Mouse (Mus musculus) midbrain, embryonic 14.5 days (tissue): ENCODE measurements around the gene Armc6. TPM values are rescaled to one million over a fixed set of nuclear protein-coding genes. Genes with fewer than 3 reads are reported as not detected.

Experiments
- ATAC-seq: fragments of 200-750 bp; cut with Nextera tagmentation; 2 replicates; pipeline ENCODE4 v1.8.0; 2017; ENCODE audit warnings: moderate number of reproducible peaks, moderate library complexity; ENCODE audit not compliant: low FRiP score, low TSS enrichment
- DNase-seq: peaks from one replicate; pipeline ENCODE4 v3.0.0-alpha.2; 2015
- H3K27ac ChIP-seq: fragments of 300-500 bp; sonication (generic); replicated peaks from 2 replicates; pipeline ENCODE4 v1.5.1; 2014; ENCODE audit warnings: mild to moderate bottlenecking, low read depth, low read length, moderate library complexity
- H3K27me3 ChIP-seq: fragments of 300-500 bp; sonication (generic); 2 replicates; pipeline ENCODE4 v1.6.1; 2014; ENCODE audit warnings: low read length, control low read depth, mixed read lengths; ENCODE audit not compliant: control insufficient read depth, insufficient read depth
- H3K36me3 ChIP-seq: fragments of 300-500 bp; sonication (generic); 2 replicates; pipeline ENCODE4 v1.6.1; 2014; ENCODE audit warnings: low read length, control low read depth; ENCODE audit not compliant: control insufficient read depth, insufficient read depth
- H3K4me1 ChIP-seq: fragments of 300-500 bp; sonication (generic); 2 replicates; pipeline ENCODE4 v1.6.1; 2014; ENCODE audit warnings: mild to moderate bottlenecking, antibody characterized with exemption, low read length, control low read depth; ENCODE audit not compliant: control insufficient read depth, insufficient read depth
- H3K4me2 ChIP-seq: fragments of 300-500 bp; sonication (generic); 2 replicates; pipeline ENCODE4 v1.6.1; 2014; ENCODE audit warnings: mild to moderate bottlenecking, low read length, moderate library complexity
- H3K4me3 ChIP-seq: fragments of 300-500 bp; sonication (generic); replicated peaks from 2 replicates; pipeline ENCODE4 v1.5.1; 2014; ENCODE audit warnings: low read depth, low read length
- H3K9ac ChIP-seq: fragments of 300-500 bp; sonication (generic); replicated peaks from 2 replicates; pipeline ENCODE4 v1.6.1; 2014; ENCODE audit warnings: mild to moderate bottlenecking, low read length, moderate library complexity
- H3K9me3 ChIP-seq: fragments of 300-500 bp; sonication (generic); 2 replicates; pipeline ENCODE4 v1.6.1; 2016; ENCODE audit warnings: low read length, control low read depth, mixed read lengths; ENCODE audit not compliant: control insufficient read depth
- WGBS: fragments of 180-500 bp; shearing (Covaris S2); extraction: QIAGEN DNeasy Blood & Tissue Kit; methylation state at CpG from one replicate; pipeline ENCODE4 v1.1.7; 2014; 5-methylcytosine and 5-hydroxymethylcytosine counted together
- polyA plus RNA-seq: library from polyadenylated mRNA; unstranded; fragments of >200 nt; fragmentation: Nextera tagmentation; extraction: Ambion mirVana; gene quantifications from 2 replicates; pipeline ENCODE4 v1.2.1, GENCODE M21; 2014

Gene Armc6
- polyA plus RNA-seq, 1 experiment from 2014 or later = 82.5 TPM

GRCm38 (mm10) chr8:70200098-70200681 is 34.1 kb downstream of the Armc6 start:
- DNase-seq (peak; percentile 24), ATAC-seq (no peak)
- Histone ChIP-seq H3K27me3 (no peaks in the 10 kb centered on the region), H3K4me2 (no peak overlapping the region), H3K9me3 (no peaks in the 10 kb centered on the region), H3K36me3 (no peaks in the 10 kb centered on the region), H3K27ac (no peak overlapping the region), H3K9ac (no peak overlapping the region), H3K4me1 (no peaks in the 10 kb centered on the region), H3K4me3 (no peak overlapping the region)
- WGBS = 77% methylated on average over 5 of the region's 5 CpGs

- no peak overlapping the region for H3K27ac ChIP-seq
- ATAC-seq (no peak), DNase-seq (no peak)
- H3K4me2 ChIP-seq = no peak overlapping the region
- no peak overlapping the region for H3K4me3 ChIP-seq
- H3K27me3 ChIP-seq = no peaks in the 10 kb centered on the region
- WGBS = 48% methylated on average over 7 of the region's 7 CpGs
- H3K9me3 ChIP-seq = no peaks in the 10 kb centered on the region
- H3K36me3 ChIP-seq = no peaks in the 10 kb centered on the region
- no peaks in the 10 kb centered on the region for H3K4me1 ChIP-seq
- no peak overlapping the region for H3K9ac ChIP-seq
These were observed 36.7 kb downstream of the Armc6 start for GRCm38 (mm10) chr8:70197603-70198002.

GRCm38 (mm10) chr8:70195762-70196161 is 38.5 kb downstream of the Armc6 start:
- Histone ChIP-seq H3K9me3 (no peaks in the 10 kb centered on the region), H3K4me3 (no peak overlapping the region), H3K27me3 (no peaks in the 10 kb centered on the region), H3K4me2 (no peak overlapping the region), H3K4me1 (no peaks in the 10 kb centered on the region), H3K36me3 (no peaks in the 10 kb centered on the region), H3K27ac (no peak overlapping the region), H3K9ac (no peak overlapping the region)
- no peak for ATAC-seq
- WGBS = 74% methylated on average over 2 of the region's 2 CpGs
- DNase-seq = no peak

- ATAC-seq (no peak), DNase-seq (no peak)
- no peaks in the 10 kb centered on the region for H3K9me3 ChIP-seq
- no peak overlapping the region for H3K27ac ChIP-seq
- H3K4me1 ChIP-seq = no peaks in the 10 kb centered on the region
- no peaks in the 10 kb centered on the region for H3K36me3 ChIP-seq
- no peaks in the 10 kb centered on the region for H3K27me3 ChIP-seq
- H3K4me3 ChIP-seq = no peak overlapping the region
- H3K4me2 ChIP-seq = no peak overlapping the region
- H3K9ac ChIP-seq = no peak overlapping the region
- 88% methylated on average over 3 of the region's 3 CpGs for WGBS
These were observed 40.1 kb downstream of the Armc6 start for GRCm38 (mm10) chr8:70194191-70194590.

- no peak for ATAC-seq
- Histone ChIP-seq H3K27ac (no peak overlapping the region), H3K4me2 (no peak overlapping the region), H3K9ac (no peak overlapping the region), H3K27me3 (no peaks in the 10 kb centered on the region), H3K9me3 (no peaks in the 10 kb centered on the region), H3K4me3 (no peak overlapping the region), H3K36me3 (no peaks in the 10 kb centered on the region), H3K4me1 (no peaks in the 10 kb centered on the region)
- WGBS = 67% methylated on average over 5 of the region's 5 CpGs
- DNase-seq = no peak
These were observed 41.0 kb downstream of the Armc6 start for GRCm38 (mm10) chr8:70193238-70193637.

- Histone ChIP-seq H3K9ac (no peak overlapping the region), H3K4me2 (no peak overlapping the region), H3K36me3 (peaks cover 3% of the 10 kb centered on the region; the same call in 1 of the 2 replicates), H3K4me3 (no peak overlapping the region), H3K27me3 (no peaks in the 10 kb centered on the region), H3K9me3 (no peaks in the 10 kb centered on the region), H3K4me1 (no peaks in the 10 kb centered on the region), H3K27ac (no peak overlapping the region)
- 70% methylated on average over 7 of the region's 7 CpGs for WGBS
- no peak for ATAC-seq
- DNase-seq = no peak
These were observed 45.6 kb downstream of the Armc6 start for GRCm38 (mm10) chr8:70188707-70189106.

GRCm38 (mm10) chr8:70183194-70183593 is 51.1 kb downstream of the Armc6 start:
- 84% methylated on average over 4 of the region's 4 CpGs for WGBS
- DNase-seq (no peak), ATAC-seq (no peak)
- Histone ChIP-seq H3K9me3 (no peaks in the 10 kb centered on the region), H3K4me1 (no peaks in the 10 kb centered on the region), H3K27me3 (no peaks in the 10 kb centered on the region), H3K27ac (no peak overlapping the region), H3K4me2 (no peak overlapping the region), H3K4me3 (no peak overlapping the region), H3K9ac (no peak overlapping the region), H3K36me3 (peaks cover 40% of the 10 kb centered on the region)

- H3K4me2 ChIP-seq = no peak overlapping the region
- no peaks in the 10 kb centered on the region for H3K27me3 ChIP-seq
- H3K27ac ChIP-seq = no peak overlapping the region
- ATAC-seq (no peak), DNase-seq (no peak)
- H3K36me3 ChIP-seq = peaks cover 50% of the 10 kb centered on the region
- H3K4me3 ChIP-seq = no peak overlapping the region
- no peak overlapping the region for H3K9ac ChIP-seq
- H3K9me3 ChIP-seq = no peaks in the 10 kb centered on the region
- WGBS = 77% methylated on average over 2 of the region's 2 CpGs
- no peaks in the 10 kb centered on the region for H3K4me1 ChIP-seq
These were observed 52.4 kb downstream of the Armc6 start for GRCm38 (mm10) chr8:70181903-70182252.

- ATAC-seq (no peak), DNase-seq (no peak)
- Histone ChIP-seq H3K9me3 (no peaks in the 10 kb centered on the region), H3K4me3 (no peak overlapping the region), H3K27ac (no peak overlapping the region), H3K9ac (no peak overlapping the region), H3K4me1 (no peaks in the 10 kb centered on the region), H3K27me3 (no peaks in the 10 kb centered on the region), H3K36me3 (peaks cover 53% of the 10 kb centered on the region), H3K4me2 (no peak overlapping the region)
- 92% methylated on average over 16 of the region's 16 CpGs for WGBS
These were observed 52.9 kb downstream of the Armc6 start for GRCm38 (mm10) chr8:70181212-70181902.
